Mouse (Mus musculus) stomach, postnatal 0 days (tissue): Measurements from ENCODE around the gene Gm20695. TPM values are rescaled to one million over a fixed set of nuclear protein-coding genes. Genes with fewer than 3 reads are reported as not detected.

Source experiments
- ATAC-seq: fragments of 200-750 bp; cut with Nextera tagmentation; 2 replicates; pipeline ENCODE4 v1.8.0; 2017; ENCODE audit not compliant: low FRiP score, low TSS enrichment
- DNase-seq: peaks from one replicate; pipeline ENCODE4 v3.0.0-alpha.2; 2016; ENCODE audit warnings: low spot score
- H3K27ac ChIP-seq: fragments of 300-500 bp; sonication (generic); replicated peaks from 2 replicates; pipeline ENCODE4 v1.5.1; 2014; ENCODE audit warnings: mild to moderate bottlenecking, control low read depth
- H3K27me3 ChIP-seq: fragments of 300-500 bp; sonication (generic); 2 replicates; pipeline ENCODE4 v1.6.1; 2014; ENCODE audit warnings: low read length; ENCODE audit not compliant: control insufficient read depth, insufficient read depth
- H3K36me3 ChIP-seq: fragments of 300-500 bp; sonication (generic); 2 replicates; pipeline ENCODE4 v1.6.1; 2014; ENCODE audit warnings: low read length, mixed read lengths; ENCODE audit not compliant: control insufficient read depth, insufficient read depth
- H3K4me1 ChIP-seq: fragments of 300-500 bp; sonication (generic); replicated peaks from 2 replicates; pipeline ENCODE4 v1.6.1; 2014; ENCODE audit warnings: antibody characterized with exemption; ENCODE audit not compliant: control insufficient read depth, insufficient read depth
- H3K4me2 ChIP-seq: fragments of 300-500 bp; sonication (generic); replicated peaks from 2 replicates; pipeline ENCODE4 v1.6.1; 2014; ENCODE audit warnings: low read depth, mild to moderate bottlenecking, control low read depth, moderate library complexity
- H3K4me3 ChIP-seq: fragments of 300-500 bp; sonication (generic); 2 replicates; pipeline ENCODE4 v1.5.1; 2014; ENCODE audit warnings: low read depth, low read length, control low read depth
- H3K9ac ChIP-seq: fragments of 300-500 bp; sonication (generic); 2 replicates; pipeline ENCODE4 v1.6.1; 2014; ENCODE audit warnings: mild to moderate bottlenecking, low read length, control low read depth, mixed read lengths
- H3K9me3 ChIP-seq: fragments of 300-500 bp; sonication (generic); 2 replicates; pipeline ENCODE4 v1.6.1; 2016; ENCODE audit warnings: low read length; ENCODE audit not compliant: control insufficient read depth
- CTCF ChIP-seq: IDR thresholded peaks from 2 replicates; pipeline ENCODE4 v1.5.1; 2016; ENCODE audit warnings: antibody characterized with exemption, low read depth, mild to moderate bottlenecking, moderate library complexity
- EP300 ChIP-seq: optimal IDR thresholded peaks from 2 replicates; pipeline ENCODE3; 2016; ENCODE audit warnings: antibody characterized with exemption
- WGBS: fragments of 180-500 bp; shearing (Covaris S2); extraction: QIAGEN DNeasy Blood & Tissue Kit; methylation state at CpG from one replicate; pipeline ENCODE4 v1.1.7; 2014; 5-methylcytosine and 5-hydroxymethylcytosine counted together
- polyA plus RNA-seq: library from polyadenylated mRNA; unstranded; fragments of >200 nt; fragmentation: Nextera tagmentation; extraction: Ambion mirVana; gene quantifications from 2 replicates; pipeline ENCODE4 v1.2.1, GENCODE M21; 2015

Gm20695 gene
- polyA plus RNA-seq, 1 experiment from 2014 or later, result 1.9 TPM

DNA sequence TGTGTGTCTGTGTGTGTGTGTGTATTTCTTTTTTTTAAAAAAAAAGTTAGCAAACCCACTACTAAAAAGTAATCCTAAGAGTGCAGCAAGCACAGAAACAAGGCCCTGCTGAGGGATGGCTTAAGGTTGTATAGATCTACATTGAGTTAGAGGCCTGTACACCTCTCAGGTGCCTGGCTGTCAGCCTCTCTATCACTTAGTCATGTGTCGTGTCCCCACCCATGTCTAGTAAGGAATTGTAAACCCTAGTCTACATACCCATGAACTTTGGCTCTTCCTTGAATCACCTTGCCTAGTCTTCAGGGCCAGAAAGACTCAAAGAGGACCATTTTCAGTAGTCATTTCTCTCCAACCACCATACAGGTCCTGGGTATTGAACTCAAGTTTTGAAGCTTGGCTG is 12.1 kb downstream of the Gm20695 start:
- 0 out of 2 replicates have a peak, but pooled peaks have one; percentile 36 for ATAC-seq
- H3K36me3 ChIP-seq, result peaks cover 15% of the 10 kb centered on the region
- DNase-seq, result no peak
- no peak overlapping the region for H3K4me3 ChIP-seq
- TF ChIP-seq CTCF, result no peak
- TF ChIP-seq EP300, result no peak
- no peaks in the 10 kb centered on the region for H3K27me3 ChIP-seq
- H3K4me2 ChIP-seq, result no peak overlapping the region
- no peaks in the 10 kb centered on the region for H3K9me3 ChIP-seq
- WGBS, result 88% methylated on average over 1 of the region's 1 CpGs
- H3K4me1 ChIP-seq, result no peaks in the 10 kb centered on the region
- H3K27ac ChIP-seq, result no peak overlapping the region
- H3K9ac ChIP-seq, result no peak overlapping the region

DNA sequence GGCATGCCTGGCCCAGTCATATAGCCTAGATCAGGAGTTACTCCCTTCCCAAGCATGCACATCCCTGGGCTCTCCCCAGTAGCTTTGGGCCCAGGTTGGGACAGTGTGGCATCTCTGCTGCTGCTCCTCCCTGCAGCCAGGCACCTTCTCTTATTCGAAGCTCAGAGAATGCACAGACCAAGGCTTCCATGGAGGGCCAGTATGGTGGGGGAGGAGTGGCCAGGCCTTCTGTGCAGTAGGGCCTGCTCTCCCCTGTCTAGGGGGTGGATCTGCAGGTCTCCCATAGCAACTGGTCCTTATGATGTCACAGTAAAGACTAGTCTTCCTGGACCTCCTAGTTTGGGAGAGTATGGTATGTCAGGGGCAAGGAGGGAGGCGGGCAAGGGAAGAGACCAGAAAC is 23.0 kb downstream of the Gm20695 start:
- Histone ChIP-seq H3K36me3 (peaks cover 17% of the 10 kb centered on the region), H3K4me2 (no peak overlapping the region), H3K27me3 (no peaks in the 10 kb centered on the region), H3K4me3 (no peak overlapping the region), H3K9me3 (no peaks in the 10 kb centered on the region), H3K9ac (no peak overlapping the region), H3K4me1 (0 out of 2 replicates have a peak, but pooled peaks cover 2% of the 10 kb centered on the region), H3K27ac (no peak overlapping the region)
- 66% methylated on average over 2 of the region's 2 CpGs for WGBS
- no peak for TF ChIP-seq EP300
- TF ChIP-seq CTCF, result no peak
- DNase-seq (no peak), ATAC-seq (no peak)

DNA sequence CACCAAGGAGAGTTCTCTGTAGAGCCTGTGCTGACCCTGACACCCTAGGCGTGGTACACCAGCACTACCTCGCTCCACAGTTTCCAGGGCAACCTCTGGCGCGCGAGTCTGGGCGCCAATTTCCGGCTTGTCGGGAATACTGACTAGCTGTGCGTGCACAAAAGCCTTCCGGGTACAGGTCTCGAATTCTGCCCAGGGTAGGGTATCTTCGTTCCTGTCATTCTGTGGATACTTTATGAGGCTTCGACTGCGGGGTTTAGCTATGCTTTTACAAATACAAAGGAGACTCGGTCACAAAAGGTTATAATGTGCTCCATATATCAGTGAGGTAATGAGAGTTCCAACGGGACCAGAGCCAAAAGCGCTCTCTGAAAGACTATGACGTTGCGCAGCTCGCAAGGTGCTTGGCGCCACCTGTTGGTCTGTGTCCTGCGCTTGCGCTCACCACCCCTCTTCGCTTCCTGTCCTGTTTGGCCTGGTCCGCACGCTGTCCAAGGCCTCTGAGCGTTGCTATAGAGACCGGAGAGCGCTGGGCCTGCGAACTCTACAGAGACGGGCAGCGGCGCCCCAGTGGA is 24.2 kb downstream of the Gm20695 start, which contains the start of the genes 1700037C18Rik and Cluap1:
1700037C18Rik (minus strand) TSS at position 153 of the 575 bp plus-strand sequence.
Cluap1 (plus strand) TSS at position 265 of the 575 bp plus-strand sequence.
- ATAC-seq, result peak; percentile 98
- H3K9ac ChIP-seq, result peak within 1 kb of the TSS; percentile 79
- peak; percentile 93 for DNase-seq
- H3K4me2 ChIP-seq, result peak within 1 kb of the TSS; percentile 80
- WGBS, result under 1% methylated on average over 33 of the region's 33 CpGs
- 0 out of 2 replicates have a peak, but pooled peaks cover 2% of the 10 kb centered on the region for H3K4me1 ChIP-seq
- no peaks in the 10 kb centered on the region for H3K27me3 ChIP-seq
- H3K27ac ChIP-seq, result peak within 1 kb of the TSS; percentile 80
- H3K9me3 ChIP-seq, result no peaks in the 10 kb centered on the region
- H3K4me3 ChIP-seq, result peak within 1 kb of the TSS; percentile 61
- H3K36me3 ChIP-seq, result peaks cover 11% of the 10 kb centered on the region; the same call in 1 of the 2 replicates
- TF ChIP-seq CTCF, result peak; percentile 90
- no peak for TF ChIP-seq EP300

DNA sequence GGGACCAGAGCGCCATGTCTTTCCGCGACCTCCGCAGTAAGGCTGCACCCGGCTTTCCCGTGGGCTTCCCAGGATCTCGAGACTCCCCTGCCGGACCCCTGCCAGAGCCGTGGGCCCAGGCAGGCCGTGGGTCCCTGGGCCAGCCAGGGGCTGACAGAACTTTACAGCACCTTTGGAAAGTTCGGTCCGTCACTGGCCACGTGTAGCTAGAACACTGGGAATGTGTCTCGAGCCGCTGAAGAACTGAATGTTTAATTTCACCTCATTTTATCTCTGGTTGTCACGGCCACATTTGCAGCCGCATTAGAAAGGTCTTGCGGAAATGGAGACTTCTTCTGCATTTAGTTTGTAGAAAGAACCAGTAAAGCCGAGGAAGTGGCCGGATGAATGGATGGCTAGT is 24.7 kb downstream of the Gm20695 start:
- ATAC-seq, result no peak
- TF ChIP-seq CTCF (no peak), EP300 (no peak)
- 5% methylated on average over 20 of the region's 20 CpGs for WGBS
- Histone ChIP-seq H3K36me3 (peaks cover 8% of the 10 kb centered on the region; the same call in 1 of the 2 replicates), H3K9ac (peak overlapping the region; percentile 79), H3K9me3 (no peaks in the 10 kb centered on the region), H3K27me3 (no peaks in the 10 kb centered on the region), H3K4me3 (peak overlapping the region; percentile 61), H3K4me1 (0 out of 2 replicates have a peak, but pooled peaks cover 2% of the 10 kb centered on the region), H3K4me2 (peak overlapping the region; percentile 80), H3K27ac (peak overlapping the region; percentile 80)
- no peak for DNase-seq

GRCm38 (mm10) chr16:3920756-3921155 is 36.3 kb downstream of the Gm20695 start:
- Histone ChIP-seq H3K9ac (no peak overlapping the region), H3K4me2 (no peak overlapping the region), H3K36me3 (peaks cover 20% of the 10 kb centered on the region), H3K27me3 (no peaks in the 10 kb centered on the region), H3K4me1 (no peaks in the 10 kb centered on the region), H3K27ac (no peak overlapping the region), H3K9me3 (no peaks in the 10 kb centered on the region), H3K4me3 (no peak overlapping the region)
- TF ChIP-seq EP300 (no peak), CTCF (no peak)
- DNase-seq, result no peak
- ATAC-seq, result no peak
- WGBS, result 89% methylated on average over 2 of the region's 2 CpGs

GRCm38 (mm10) chr16:3923515-3923914 is 39.1 kb downstream of the Gm20695 start:
- Histone ChIP-seq H3K4me2 (no peak overlapping the region), H3K27ac (no peak overlapping the region), H3K9me3 (no peaks in the 10 kb centered on the region), H3K4me1 (no peaks in the 10 kb centered on the region), H3K4me3 (no peak overlapping the region), H3K36me3 (peaks cover 17% of the 10 kb centered on the region), H3K9ac (no peak overlapping the region), H3K27me3 (no peaks in the 10 kb centered on the region)
- 86% methylated on average over 3 of the region's 3 CpGs for WGBS
- TF ChIP-seq EP300, result no peak
- TF ChIP-seq CTCF, result no peak
- no peak for ATAC-seq
- DNase-seq, result no peak
